Mouse (Mus musculus) heart, postnatal 0 days (tissue): ENCODE measurements around the gene Hils1.

Source experiments
- CTCF ChIP-seq: IDR thresholded peaks from 2 replicates; pipeline ENCODE4 v1.5.1; 2016; ENCODE audit warnings: antibody characterized with exemption, control low read depth, low read depth
- EP300 ChIP-seq: IDR thresholded peaks from 2 replicates; pipeline ENCODE4 v1.6.1; 2016; ENCODE audit warnings: antibody characterized with exemption, low read depth

DNA sequence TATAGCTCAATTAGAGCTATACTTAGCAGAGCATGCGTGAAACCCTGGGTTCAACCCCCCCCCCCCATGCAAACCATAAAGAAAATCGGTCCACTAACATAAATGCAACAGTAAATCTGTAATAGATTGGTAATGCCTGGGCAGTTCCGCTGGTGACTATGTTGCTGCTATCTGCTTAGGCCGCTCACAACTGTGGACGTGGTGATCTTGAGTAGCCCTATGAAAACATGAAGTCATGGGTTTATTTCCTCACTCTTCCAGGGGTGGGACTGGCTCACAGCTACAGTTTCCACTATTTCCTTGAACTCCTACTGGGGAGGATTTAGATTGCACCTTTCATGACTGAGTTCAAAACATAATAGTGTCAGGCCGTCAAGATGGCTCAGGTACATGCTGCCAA lies 49.7 kb upstream of the Hils1 start:
- no peak for TF ChIP-seq EP300
- TF ChIP-seq CTCF = 0 out of 2 replicates have a peak, but pooled peaks have one; percentile 7
